Mouse (Mus musculus): Measurements from ENCODE around the gene Uhrf2. TPM values are rescaled to one million over a fixed set of nuclear protein-coding genes. Genes with fewer than 3 reads are reported as not detected.

The Uhrf2 gene
- polyA plus RNA-seq, 2 experiments = 30.8 to 38.6 TPM

DNA sequence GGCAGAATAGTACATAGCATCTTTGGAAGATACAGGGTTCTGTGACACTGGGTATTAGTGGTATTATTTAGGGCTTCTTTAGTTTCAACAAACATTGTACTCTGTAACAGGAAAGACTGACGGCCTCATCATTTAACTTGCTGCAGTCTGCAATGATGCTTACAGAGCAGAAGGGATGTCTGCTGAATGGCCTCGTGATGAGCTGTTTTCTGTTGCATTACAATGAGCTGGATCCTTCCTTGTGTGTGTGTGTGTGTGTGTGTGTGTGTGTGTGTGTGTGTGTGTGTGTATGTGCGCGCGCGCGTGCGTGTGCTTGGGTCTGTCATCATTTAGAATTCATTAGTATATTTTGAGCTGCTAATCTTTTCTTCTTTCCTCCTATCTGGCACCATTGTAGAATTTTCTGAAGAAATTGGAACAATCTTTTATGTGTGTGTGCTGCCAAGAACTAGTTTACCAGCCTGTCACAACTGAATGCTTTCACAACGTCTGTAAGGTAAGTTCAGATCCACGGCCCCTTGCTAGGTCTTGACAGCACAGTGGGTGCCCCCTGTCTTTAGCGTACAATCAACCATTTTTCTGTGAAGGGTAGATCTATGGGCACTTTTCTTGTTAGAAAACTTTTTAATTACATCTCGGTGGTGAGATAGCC is 61.5 kb downstream of the Uhrf2 start:
- 92% methylated on average over 12 of the region's 12 CpGs for WGBS (ENCODE audit: insufficient replicate concordance)
- no peak overlapping the region for H3K4me3 ChIP-seq (ENCODE audit: insufficient read depth in 1 of 2, low read depth in 2 of 2, low read length in 2 of 2)
- H3K4me2 ChIP-seq (ENCODE audit: low read depth) = no peak overlapping the region
- no peaks in the 10 kb centered on the region for H3K27me3 ChIP-seq (ENCODE audit: control insufficient read depth, insufficient read depth, low read length)
- H3K9ac ChIP-seq (replicated peaks) = no peak overlapping the region
- no peak for DNase-seq (ENCODE audit: low read depth in 3 of 3, low spot score in 3 of 3)
- ATAC-seq (ENCODE audit: insufficient read depth) = no peak
- H3K9me3 ChIP-seq (ENCODE audit: control insufficient read depth, low read length) = no peaks in the 10 kb centered on the region
- H3K27ac ChIP-seq = no peak overlapping the region
- H3K36me3 ChIP-seq (replicated peaks; ENCODE audit: control insufficient read depth, insufficient read depth, low read depth) = peaks cover 42% of the 10 kb centered on the region
- no peak for TF ChIP-seq EP300 (IDR thresholded peaks at IDR 0.05; ENCODE audit: low read depth)
- no peak for TF ChIP-seq CTCF (IDR thresholded peaks at IDR 0.05; ENCODE audit: low read depth)
- no peaks in the 10 kb centered on the region for H3K4me1 ChIP-seq (replicated peaks; ENCODE audit: control insufficient read depth in 2 of 2, insufficient read depth in 2 of 2, low read length in 1 of 2)

DNA sequence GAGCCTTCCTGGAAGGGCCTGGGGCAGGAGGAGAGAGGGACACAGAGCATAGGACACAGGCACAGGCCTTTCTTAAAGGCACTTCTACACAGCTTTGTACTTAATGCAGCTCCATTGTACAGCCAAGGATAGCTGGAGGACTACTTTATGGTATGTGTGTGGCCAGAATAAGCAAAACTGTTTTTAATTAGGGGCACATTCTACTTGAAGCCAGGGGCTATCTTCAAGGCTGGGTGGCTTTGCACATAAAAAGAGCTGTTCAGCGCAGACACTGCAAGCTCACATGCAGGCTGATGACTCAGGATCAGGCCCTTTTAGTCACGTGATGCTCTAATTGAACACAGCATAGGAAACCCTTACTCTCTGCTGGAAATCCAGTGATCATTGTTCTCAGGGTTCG is 65.9 kb downstream of the Uhrf2 start:
- 86% methylated on average over 3 of the region's 3 CpGs for WGBS (ENCODE audit: insufficient replicate concordance)
- Histone ChIP-seq H3K9ac (replicated peaks) (no peak overlapping the region), H3K36me3 (replicated peaks; ENCODE audit: control insufficient read depth, insufficient read depth, low read depth) (peaks cover 24% of the 10 kb centered on the region), H3K4me2 (ENCODE audit: low read depth) (no peak overlapping the region), H3K4me3 (ENCODE audit: insufficient read depth in 1 of 2, low read depth in 2 of 2, low read length in 2 of 2) (no peak overlapping the region), H3K27me3 (ENCODE audit: control insufficient read depth, insufficient read depth, low read length) (no peaks in the 10 kb centered on the region), H3K4me1 (replicated peaks; ENCODE audit: control insufficient read depth in 2 of 2, insufficient read depth in 2 of 2, low read length in 1 of 2) (no peaks in the 10 kb centered on the region), H3K27ac (no peak overlapping the region), H3K9me3 (ENCODE audit: control insufficient read depth, low read length) (no peaks in the 10 kb centered on the region)
- TF ChIP-seq CTCF (IDR thresholded peaks at IDR 0.05; ENCODE audit: low read depth) = no peak
- no peak for TF ChIP-seq EP300 (IDR thresholded peaks at IDR 0.05; ENCODE audit: low read depth)
- no peak for ATAC-seq (ENCODE audit: insufficient read depth)
- no peak for DNase-seq (ENCODE audit: low read depth in 3 of 3, low spot score in 3 of 3)

DNA sequence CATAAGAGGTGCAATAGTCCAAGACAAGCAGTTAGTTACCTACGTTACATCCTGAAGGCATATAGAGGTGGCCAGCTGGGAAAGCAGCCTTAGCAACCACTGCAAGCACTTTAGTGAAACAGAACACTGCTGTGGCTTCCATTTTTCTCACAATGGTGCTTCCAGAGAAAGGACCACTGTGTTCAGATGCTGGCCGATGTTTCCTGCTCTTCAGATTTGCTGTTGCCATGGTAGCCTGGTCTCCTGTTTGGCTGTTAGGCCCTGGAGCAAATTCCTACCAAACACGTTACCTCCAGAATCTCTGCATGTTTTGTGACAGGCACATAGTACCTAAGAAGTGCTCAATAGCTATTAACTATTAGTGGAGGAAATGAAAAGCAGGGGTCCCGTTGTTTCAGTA is 66.7 kb downstream of the Uhrf2 start:
- H3K4me3 ChIP-seq (ENCODE audit: insufficient read depth in 1 of 2, low read depth in 2 of 2, low read length in 2 of 2) = no peak overlapping the region
- no peak overlapping the region for H3K4me2 ChIP-seq (ENCODE audit: low read depth)
- no peak overlapping the region for H3K9ac ChIP-seq (replicated peaks)
- peaks cover 21% of the 10 kb centered on the region for H3K36me3 ChIP-seq (replicated peaks; ENCODE audit: control insufficient read depth, insufficient read depth, low read depth)
- no peak for TF ChIP-seq CTCF (IDR thresholded peaks at IDR 0.05; ENCODE audit: low read depth)
- TF ChIP-seq EP300 (IDR thresholded peaks at IDR 0.05; ENCODE audit: low read depth) = no peak
- no peak overlapping the region for H3K27ac ChIP-seq
- H3K27me3 ChIP-seq (ENCODE audit: control insufficient read depth, insufficient read depth, low read length) = no peaks in the 10 kb centered on the region
- no peaks in the 10 kb centered on the region for H3K4me1 ChIP-seq (replicated peaks; ENCODE audit: control insufficient read depth in 2 of 2, insufficient read depth in 2 of 2, low read length in 1 of 2)
- ATAC-seq (ENCODE audit: insufficient read depth) = no peak
- WGBS (ENCODE audit: insufficient replicate concordance) = 87% methylated on average over 4 of the region's 4 CpGs
- H3K9me3 ChIP-seq (ENCODE audit: control insufficient read depth, low read length) = no peaks in the 10 kb centered on the region
- DNase-seq (ENCODE audit: low read depth in 3 of 3, low spot score in 3 of 3) = no peak

DNA sequence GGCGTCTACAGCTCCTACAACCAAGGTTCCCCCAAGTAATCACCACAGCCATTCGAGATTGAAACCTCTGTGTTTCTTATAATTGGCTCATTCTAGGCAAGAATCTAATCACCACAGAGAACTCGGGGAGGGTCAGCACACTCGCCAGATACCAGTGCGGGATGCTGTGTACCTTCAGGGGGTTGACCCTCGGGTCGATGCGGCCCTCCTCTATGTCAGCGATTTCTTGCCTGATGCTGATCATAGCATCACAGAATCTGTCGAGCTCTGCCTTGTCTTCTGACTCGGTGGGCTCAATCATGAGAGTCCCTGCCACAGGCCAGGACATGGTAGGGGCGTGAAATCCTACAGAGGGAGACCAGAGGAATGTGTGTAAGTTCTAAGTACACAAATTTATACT is 70.3 kb downstream of the Uhrf2 start:
- H3K9ac ChIP-seq (replicated peaks) = no peak overlapping the region
- TF ChIP-seq EP300 (IDR thresholded peaks at IDR 0.05; ENCODE audit: low read depth) (no peak), CTCF (IDR thresholded peaks at IDR 0.05; ENCODE audit: low read depth) (no peak)
- no peak overlapping the region for H3K27ac ChIP-seq
- no peak overlapping the region for H3K4me2 ChIP-seq (ENCODE audit: low read depth)
- ATAC-seq (ENCODE audit: insufficient read depth) (no peak), DNase-seq (ENCODE audit: low read depth in 3 of 3, low spot score in 3 of 3) (no peak)
- H3K4me1 ChIP-seq (replicated peaks; ENCODE audit: control insufficient read depth in 2 of 2, insufficient read depth in 2 of 2, low read length in 1 of 2) = no peaks in the 10 kb centered on the region
- H3K4me3 ChIP-seq (ENCODE audit: insufficient read depth in 1 of 2, low read depth in 2 of 2, low read length in 2 of 2) = no peak overlapping the region
- H3K36me3 ChIP-seq (replicated peaks; ENCODE audit: control insufficient read depth, insufficient read depth, low read depth) = peaks cover 4% of the 10 kb centered on the region
- WGBS (ENCODE audit: insufficient replicate concordance) = 75% methylated on average over 12 of the region's 12 CpGs
- H3K9me3 ChIP-seq (ENCODE audit: control insufficient read depth, low read length) = no peaks in the 10 kb centered on the region
- no peaks in the 10 kb centered on the region for H3K27me3 ChIP-seq (ENCODE audit: control insufficient read depth, insufficient read depth, low read length)

DNA sequence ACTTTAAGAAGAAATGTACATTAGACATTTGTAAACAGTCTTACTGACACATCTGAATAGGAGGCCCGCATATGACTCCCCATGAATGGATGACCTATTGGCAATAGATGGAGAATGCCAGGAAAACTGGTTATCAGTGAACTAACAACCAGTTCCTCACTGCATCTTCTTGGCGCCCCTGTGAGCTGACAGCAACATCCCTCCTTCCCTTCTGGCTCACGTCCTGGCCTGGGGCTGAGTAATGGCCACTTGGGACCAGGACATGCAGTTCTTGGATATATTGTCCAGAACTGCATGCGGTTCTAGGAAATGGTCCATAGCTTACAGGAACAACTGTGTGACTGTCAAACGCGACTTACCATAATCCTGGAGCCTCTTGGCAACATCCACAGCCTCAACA is 72.3 kb downstream of the Uhrf2 start:
- peaks cover 2% of the 10 kb centered on the region for H3K36me3 ChIP-seq (replicated peaks; ENCODE audit: control insufficient read depth, insufficient read depth, low read depth)
- no peaks in the 10 kb centered on the region; a peak in 1 of 4 replicates for H3K4me1 ChIP-seq (replicated peaks; ENCODE audit: control insufficient read depth in 2 of 2, insufficient read depth in 2 of 2, low read length in 1 of 2)
- no peak for DNase-seq (ENCODE audit: low read depth in 3 of 3, low spot score in 3 of 3)
- no peak for ATAC-seq (ENCODE audit: insufficient read depth)
- no peaks in the 10 kb centered on the region for H3K27me3 ChIP-seq (ENCODE audit: control insufficient read depth, insufficient read depth, low read length)
- no peak overlapping the region for H3K4me3 ChIP-seq (ENCODE audit: insufficient read depth in 1 of 2, low read depth in 2 of 2, low read length in 2 of 2)
- H3K4me2 ChIP-seq (ENCODE audit: low read depth) = no peak overlapping the region
- no peak overlapping the region for H3K9ac ChIP-seq (replicated peaks)
- WGBS (ENCODE audit: insufficient replicate concordance) = 63% methylated on average over 6 of the region's 6 CpGs
- TF ChIP-seq CTCF (IDR thresholded peaks at IDR 0.05; ENCODE audit: low read depth) = no peak
- no peak for TF ChIP-seq EP300 (IDR thresholded peaks at IDR 0.05; ENCODE audit: low read depth)
- H3K27ac ChIP-seq = no peak overlapping the region
- H3K9me3 ChIP-seq (ENCODE audit: control insufficient read depth, low read length) = no peaks in the 10 kb centered on the region
